ENCODE assay signal across 8 mouse cellular contexts in the genomic region with DNA sequence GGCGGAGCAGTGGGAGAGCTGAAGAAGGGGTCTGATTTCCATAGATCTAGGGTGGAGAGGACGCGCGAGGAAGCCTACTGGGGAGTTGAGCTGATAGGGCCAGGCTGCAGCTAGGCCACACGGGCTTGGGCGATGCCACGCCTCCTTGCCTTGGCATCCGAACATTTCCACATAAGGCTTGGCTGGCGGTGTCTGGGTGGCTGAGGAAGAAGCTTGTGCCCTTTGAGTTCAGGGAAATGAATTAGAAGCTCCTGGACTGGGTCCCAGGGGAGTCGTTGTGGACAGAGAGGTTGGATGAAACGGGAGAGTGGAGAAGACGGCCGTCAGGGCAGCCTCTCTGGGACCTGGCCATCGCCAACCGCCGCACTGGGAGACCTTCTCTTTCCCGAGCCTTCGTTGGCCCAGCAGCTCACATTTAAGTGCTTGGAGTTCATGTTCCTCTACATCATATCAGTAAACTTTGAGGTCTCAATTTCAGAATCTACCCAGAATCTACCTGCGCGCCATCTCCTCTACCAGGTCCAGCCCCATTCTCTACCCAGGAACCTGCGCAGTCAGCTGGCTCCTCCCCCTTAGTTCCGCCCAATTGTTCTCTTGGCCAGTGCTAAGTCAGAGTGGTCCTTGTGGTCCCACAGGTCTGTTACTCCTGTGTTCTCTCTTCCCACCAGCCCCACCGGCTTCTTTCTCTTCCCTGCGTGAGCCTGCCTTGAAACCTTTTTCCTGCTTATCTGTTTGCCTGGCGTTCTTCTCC. TPM values are rescaled to one million over a fixed set of nuclear protein-coding genes. Genes with fewer than 3 reads are reported as not detected.
DNase-seq lines count a peak whose midpoint lies in the region; ATAC-seq and TF ChIP-seq lines count a peak whose summit lies in the region.

No protein-coding gene starts in this region.

- 26% methylated on average over 25 of the region's 25 CpGs for WGBS in intestine, postnatal 0 days
- 6% methylated on average over 25 of the region's 25 CpGs for whole genome bisulfite sequencing in liver, embryonic 12.5 days (ENCODE audit: insufficient replicate concordance)

- no peaks in the 10 kb centered on the region for H3K27me3 ChIP-seq in intestine, postnatal 0 days (replicated peaks; ENCODE audit: control insufficient read depth, insufficient read depth, low read length)
- 0 out of 2 replicates have a peak, but pooled peaks cover 5% of the 10 kb centered on the region for H3K27me3 ChIP-seq in liver, embryonic 12.5 days (replicated peaks)

- H3K4me1 ChIP-seq in cortical plate, adult 2 months (ENCODE audit: control insufficient read depth, insufficient read depth, low read length) = no peaks in the 10 kb centered on the region
- H3K4me1 ChIP-seq in intestine, postnatal 0 days (replicated peaks; ENCODE audit: control insufficient read depth, insufficient read depth, low read length) = peaks cover 9% of the 10 kb centered on the region; the same call in 1 of the 2 replicates
- peaks cover 52% of the 10 kb centered on the region for H3K4me1 ChIP-seq in liver, embryonic 12.5 days

- TF ChIP-seq CTCF in cortical plate, adult 2 months (IDR thresholded peaks at IDR 0.05; ENCODE audit: extremely low read depth, insufficient read depth, low read length) = no peak
- TF ChIP-seq CTCF in intestine, postnatal 0 days (IDR thresholded peaks at IDR 0.05; ENCODE audit: low read depth) = no peak

- H3K4me2 ChIP-seq in intestine, postnatal 0 days (replicated peaks; ENCODE audit: low read depth) = peak overlapping the region; percentile 74
- peak overlapping the region; percentile 83 for H3K4me2 ChIP-seq in liver, embryonic 12.5 days

- no peak overlapping the region for H3K9ac ChIP-seq in intestine, postnatal 0 days (ENCODE audit: low read depth, low read length)
- peak overlapping the region; percentile 29; the same call in 1 of the 2 replicates for H3K9ac ChIP-seq in liver, embryonic 12.5 days

- no peaks in the 10 kb centered on the region for H3K9me3 ChIP-seq in intestine, postnatal 0 days (ENCODE audit: control insufficient read depth)
- H3K9me3 ChIP-seq in liver, embryonic 12.5 days (replicated peaks) = no peaks in the 10 kb centered on the region

- TF ChIP-seq POLR2A in cortical plate, adult 2 months (IDR thresholded peaks at IDR 0.05; ENCODE audit: extremely low read depth, insufficient read depth, low read length) = peak; percentile 35; the same call in 1 of the 2 replicates

- H3K36me3 ChIP-seq in intestine, postnatal 0 days (ENCODE audit: control insufficient read depth, insufficient read depth) = no peaks in the 10 kb centered on the region
- H3K36me3 ChIP-seq in liver, embryonic 12.5 days = no peaks in the 10 kb centered on the region

- H3K4me3 ChIP-seq in cortical plate, adult 2 months (ENCODE audit: insufficient read depth, low read length) = peak overlapping the region; percentile 11
- H3K4me3 ChIP-seq in intestine, postnatal 0 days (ENCODE audit: low read depth, low read length) = peak overlapping the region; percentile 36
- H3K4me3 ChIP-seq in liver, embryonic 12.5 days = peak overlapping the region; percentile 51

- H3K27ac ChIP-seq in cortical plate, adult 2 months (ENCODE audit: insufficient read depth, low read length) = no peak overlapping the region
- H3K27ac ChIP-seq in intestine, postnatal 0 days (ENCODE audit: low read depth, low read length) = no peak overlapping the region
- H3K27ac ChIP-seq in liver, embryonic 12.5 days = 0 out of 2 replicates have a peak overlapping the region, but pooled peaks have one; percentile 29

- DNase-seq in spleen, adult 18-20 months = peak; percentile 46 to 62
- no peak for DNase-seq in spleen, adult 12 weeks (ENCODE audit: low spot score)
- DNase-seq in heart, adult 18-20 months = peak; percentile 54 to 58
- DNase-seq in thymus, postnatal 10 days (ENCODE audit: low spot score in 2 of 2) = peak; percentile 39 to 43

- ATAC-seq in intestine, postnatal 0 days = peak; percentile 54; the same call in 1 of the 2 replicates
- ATAC-seq in liver, embryonic 12.5 days = 0 out of 2 replicates have a peak, but pooled peaks have one; percentile 36
- ATAC-seq in monocyte, adult 5-6 weeks (replicated peaks; ENCODE audit: insufficient number of reproducible peaks, low FRiP score, low TSS enrichment, poor library complexity, severe bottlenecking) = peak; percentile 58

RNA-seq across cellular contexts. Expression of a gene that starts 31.8 kb away (rescaled TPM):
- polyA plus RNA-seq in cortical plate, adult 2 months (2012; rRNA removed) = 25.9 and 26.9 TPM in 2 replicates
- 10 to 100 TPM; 41.1 to 43.2 TPM for total RNA-seq in heart, adult 18-20 months (2021)
- polyA plus RNA-seq in intestine, postnatal 0 days (2015; fragmentation: Nextera tagmentation; extraction: Ambion mirVana) = 17.2 and 17.6 TPM in 2 replicates
- 11.5 and 12.5 TPM in 2 replicates for polyA plus RNA-seq in liver, embryonic 12.5 days (2016; fragmentation: Nextera tagmentation; extraction: Ambion mirVana)
- 1,127 to 1,315 TPM (median 1,167 TPM) in 3 replicates for total RNA-seq in monocyte, adult 5-6 weeks (2017)

RNA-seq across cellular contexts. Expression of a gene that starts 57.9 kb away (rescaled TPM):
- polyA plus RNA-seq in cortical plate, adult 2 months (2012; rRNA removed) = 26.5 and 29.0 TPM in 2 replicates
- 10 to 100 TPM; 15.2 to 15.9 TPM for total RNA-seq in heart, adult 18-20 months (2021)
- polyA plus RNA-seq in intestine, postnatal 0 days (2015; fragmentation: Nextera tagmentation; extraction: Ambion mirVana) = 69.8 and 75.5 TPM in 2 replicates
- 270 and 299 TPM in 2 replicates for polyA plus RNA-seq in liver, embryonic 12.5 days (2016; fragmentation: Nextera tagmentation; extraction: Ambion mirVana)
- total RNA-seq in monocyte, adult 5-6 weeks (2017) = 51.8 to 77.1 TPM (median 60.3 TPM) in 3 replicates
